Mouse (Mus musculus) skeletal muscle tissue, postnatal 0 days (tissue): Measurements from ENCODE around the gene Mettl16. TPM values are rescaled to one million over a fixed set of nuclear protein-coding genes. Genes with fewer than 3 reads are reported as not detected.

Source experiments
- microRNA-seq, 2 experiments: library from miRNA; unstranded; fragments of <30 nt; microRNA quantifications; one replicate each; pipeline ENCODE4; 2016
- polyA plus RNA-seq: library from polyadenylated mRNA; unstranded; fragments of >200 nt; fragmentation: Nextera tagmentation; extraction: Ambion mirVana; gene quantifications from 2 replicates; pipeline ENCODE4 v1.2.1, GENCODE M21; 2015

Gene Mettl16
- polyA plus RNA-seq, result 8.5 and 11.2 TPM in 2 replicates

DNA sequence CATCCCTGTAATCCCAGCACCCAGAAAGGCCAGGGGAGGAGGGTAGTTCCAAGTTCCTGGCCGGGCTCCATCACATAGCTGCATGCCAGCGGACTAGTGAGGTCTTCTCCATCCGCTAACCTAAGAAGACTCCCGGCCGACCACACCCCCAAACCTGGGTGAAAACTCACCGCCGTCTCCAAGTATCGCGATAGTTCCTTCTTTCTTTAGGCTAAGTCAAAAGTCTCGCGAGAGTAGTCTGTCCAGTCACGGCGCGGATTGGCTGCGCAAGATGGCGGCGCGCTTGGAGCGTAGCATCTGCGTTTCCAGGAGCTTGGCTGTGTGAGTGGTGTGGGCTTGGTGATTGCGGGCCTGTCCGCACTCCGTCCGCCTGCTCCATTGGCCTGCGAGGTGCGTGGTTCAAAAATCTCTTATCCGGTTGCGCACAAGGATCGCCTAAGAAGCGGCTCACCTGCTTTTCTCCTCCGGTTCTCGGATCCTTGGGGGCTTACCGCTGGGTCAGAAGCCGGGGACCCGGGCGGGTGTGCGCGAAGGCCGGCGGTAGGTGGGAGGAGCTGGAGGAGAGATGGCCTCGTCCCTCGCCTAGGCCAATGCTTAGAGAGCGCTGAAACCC, at the start of gene Mettl16:
Gene Mettl16 (plus strand): TSS at position 236 of the 613 bp plus-strand sequence.

DNA sequence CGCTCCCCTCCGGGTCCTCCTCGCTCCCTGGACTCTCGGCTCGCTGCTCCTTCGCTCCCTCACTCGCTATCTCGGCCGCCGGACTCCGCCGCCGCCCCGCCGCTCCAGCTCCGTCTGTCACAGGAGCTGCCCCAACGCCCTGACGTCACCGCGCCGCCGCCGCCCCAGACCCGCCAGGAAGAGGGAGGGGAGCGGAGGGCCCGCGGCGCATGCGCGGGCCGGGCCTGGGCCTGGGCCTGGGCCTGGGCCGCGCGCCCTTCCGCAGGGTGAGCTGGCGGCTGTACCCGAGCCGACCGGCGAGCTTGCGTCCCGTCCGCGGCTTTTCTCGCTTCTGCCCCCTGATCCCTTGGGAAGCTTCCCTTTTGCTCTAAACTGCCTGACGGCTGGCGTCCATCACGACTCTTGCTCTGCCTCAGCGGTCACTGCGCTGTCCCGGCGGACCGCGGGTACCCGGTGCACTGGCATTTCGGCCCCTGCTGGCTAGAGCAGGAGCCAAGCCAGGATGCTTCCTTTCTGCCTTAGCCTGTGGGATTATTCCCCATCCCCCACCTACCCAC, 46.3 kb upstream of the Mettl16 start, which contains the start of gene Pafah1b1:
Gene Pafah1b1 (minus strand): TSS at position 436 of the 557 bp plus-strand sequence.

GRCm38 (mm10) chr11:74830256-74831161, 59.9 kb downstream of the Mettl16 start, which contains the start of gene Mnt:
Mnt (plus strand) TSS chr11:74830920.

Small RNA genes within 50 kb of the gene (microRNA-seq; reads per million reads assigned to microRNA genes)
- 0.21 to 0.61 reads per million in 2 experiments for gene Mir6926

Other genes with a start within 250 kb of the Mettl16 start
- 5.1 and 5.3 TPM in 2 replicates for gene Rap1gap2, start 159.9 kb upstream of the Mettl16 start, polyA plus RNA-seq
- gene Ccdc92b, start 151.2 kb upstream of the Mettl16 start, polyA plus RNA-seq, result 0.21 and 0.22 TPM in 2 replicates
- gene Cluh, start 121.3 kb upstream of the Mettl16 start, polyA plus RNA-seq, result 41.2 and 43.3 TPM in 2 replicates
- 43.7 and 51.0 TPM in 2 replicates for gene Pafah1b1, start 46.2 kb upstream of the Mettl16 start, polyA plus RNA-seq
- 1.5 and 2.2 TPM in 2 replicates for gene Mnt, start 60.1 kb downstream of the Mettl16 start, polyA plus RNA-seq
- 2.1 and 2.3 TPM in 2 replicates for gene Sgsm2, start 126.2 kb downstream of the Mettl16 start, polyA plus RNA-seq
- 17.8 and 18.1 TPM in 2 replicates for gene Tsr1, start 127.2 kb downstream of the Mettl16 start, polyA plus RNA-seq
- 6.4 and 6.8 TPM in 2 replicates for gene Smg6, start 155.0 kb downstream of the Mettl16 start, polyA plus RNA-seq
- gene Srr, start 155.1 kb downstream of the Mettl16 start, polyA plus RNA-seq, result 15.1 and 16.2 TPM in 2 replicates